Mouse (Mus musculus) heart, postnatal 0 days (tissue): ENCODE measurements around the gene Gm49510. TPM values are rescaled to one million over a fixed set of nuclear protein-coding genes. Genes with fewer than 3 reads are reported as not detected.
A peak's percentile ranks its signal among the peaks of the same experiment; 100 is the strongest.

Experiments
- ATAC-seq: fragments of 200-750 bp; cut with Nextera tagmentation; 2 replicates; pipeline ENCODE4 v1.8.0; 2017; ENCODE audit warnings: low read depth, moderate number of reproducible peaks, moderate library complexity; ENCODE audit not compliant: insufficient read depth
- DNase-seq: peaks from one replicate; pipeline ENCODE4 v3.0.0-alpha.2; 2016; ENCODE audit warnings: low spot score
- H3K27ac ChIP-seq: fragments of 300-500 bp; sonication (generic); 2 replicates; pipeline ENCODE4 v1.5.1; 2014; ENCODE audit warnings: low read depth, mild to moderate bottlenecking
- H3K27me3 ChIP-seq: fragments of 300-500 bp; sonication (generic); 2 replicates; pipeline ENCODE4 v1.6.1; 2014; ENCODE audit warnings: low read length, mixed read lengths; ENCODE audit not compliant: control insufficient read depth, insufficient read depth
- H3K36me3 ChIP-seq: fragments of 300-500 bp; sonication (generic); replicated peaks from 2 replicates; pipeline ENCODE4 v1.6.1; 2014; ENCODE audit warnings: low read length, mixed read lengths; ENCODE audit not compliant: control insufficient read depth, insufficient read depth
- H3K4me1 ChIP-seq: fragments of 300-500 bp; sonication (generic); 2 replicates; pipeline ENCODE4 v1.6.1; 2014; ENCODE audit warnings: antibody characterized with exemption; ENCODE audit not compliant: control insufficient read depth, insufficient read depth
- H3K4me2 ChIP-seq: fragments of 300-500 bp; sonication (generic); 2 replicates; pipeline ENCODE4 v1.6.1; 2014; ENCODE audit warnings: low read depth, mild to moderate bottlenecking, low read length, moderate library complexity
- H3K4me3 ChIP-seq: fragments of 300-500 bp; sonication (generic); 2 replicates; pipeline ENCODE4 v1.5.1; 2014; ENCODE audit warnings: low read depth, low read length
- H3K9ac ChIP-seq: fragments of 300-500 bp; sonication (generic); replicated peaks from 2 replicates; pipeline ENCODE4 v1.6.1; 2014; ENCODE audit warnings: low read depth, low read length, mixed read lengths
- H3K9me3 ChIP-seq: fragments of 300-500 bp; sonication (generic); replicated peaks from 2 replicates; pipeline ENCODE4 v1.6.1; 2016; ENCODE audit warnings: low read length; ENCODE audit not compliant: control insufficient read depth
- CTCF ChIP-seq: IDR thresholded peaks from 2 replicates; pipeline ENCODE4 v1.5.1; 2016; ENCODE audit warnings: antibody characterized with exemption, control low read depth, low read depth
- EP300 ChIP-seq: IDR thresholded peaks from 2 replicates; pipeline ENCODE4 v1.6.1; 2016; ENCODE audit warnings: antibody characterized with exemption, low read depth
- WGBS: fragments of 180-500 bp; shearing (Covaris S2); extraction: QIAGEN DNeasy Blood & Tissue Kit; methylation state at CpG from one replicate; pipeline ENCODE4 v1.1.7; 2014; 5-methylcytosine and 5-hydroxymethylcytosine counted together
- polyA plus RNA-seq: library from polyadenylated mRNA; unstranded; fragments of >200 nt; fragmentation: Nextera tagmentation; extraction: Ambion mirVana; gene quantifications from 2 replicates; pipeline ENCODE4 v1.2.1, GENCODE M21; 2015
- total RNA-seq: library from RNA; depleted of rRNA; stranded (reverse); fragments of >200 nt; gene quantifications from 2 replicates; pipeline ENCODE4 v1.2.3, GENCODE M21; 2014; ENCODE audit warnings: low replicate concordance

Gene Gm49510
- total and polyA plus RNA-seq, 2 experiments from 2014 or later = 0.18 TPM; not detected in 1

GRCm38 (mm10) chr15:78868398-78868797, 31.1 kb upstream of the Gm49510 start:
- Histone ChIP-seq H3K36me3 (no peaks in the 10 kb centered on the region), H3K27ac (peak overlapping the region; percentile 73), H3K4me2 (no peak overlapping the region), H3K9ac (no peak overlapping the region), H3K4me3 (no peak overlapping the region), H3K27me3 (no peaks in the 10 kb centered on the region), H3K4me1 (peaks cover 4% of the 10 kb centered on the region; the same call in 1 of the 2 replicates), H3K9me3 (no peaks in the 10 kb centered on the region)
- WGBS = 33% methylated on average over 9 of the region's 9 CpGs
- peak; percentile 62 for DNase-seq
- peak; percentile 75; the same call in 1 of the 2 replicates for ATAC-seq
- TF ChIP-seq CTCF (no peak), EP300 (no peak)

- Histone ChIP-seq H3K4me1 (0 out of 2 replicates have a peak, but pooled peaks cover 3% of the 10 kb centered on the region), H3K36me3 (no peaks in the 10 kb centered on the region), H3K27me3 (no peaks in the 10 kb centered on the region), H3K4me3 (no peak overlapping the region), H3K4me2 (no peak overlapping the region), H3K27ac (peak overlapping the region; percentile 73), H3K9me3 (no peaks in the 10 kb centered on the region), H3K9ac (no peak overlapping the region)
- TF ChIP-seq CTCF = no peak
- TF ChIP-seq EP300 = no peak
- no peak for ATAC-seq
- WGBS = 57% methylated on average over 7 of the region's 7 CpGs
- DNase-seq = no peak
Observed at GRCm38 (mm10) chr15:78868826-78869233, 30.6 kb upstream of the Gm49510 start.

GRCm38 (mm10) chr15:78869775-78870174, 29.7 kb upstream of the Gm49510 start:
- DNase-seq = no peak

GRCm38 (mm10) chr15:78872021-78872608, 27.4 kb upstream of the Gm49510 start:
- H3K4me3 ChIP-seq = no peak overlapping the region
- no peaks in the 10 kb centered on the region for H3K4me1 ChIP-seq
- no peaks in the 10 kb centered on the region for H3K27me3 ChIP-seq
- H3K27ac ChIP-seq = no peak overlapping the region
- H3K9ac ChIP-seq = no peak overlapping the region
- TF ChIP-seq EP300 (no peak), CTCF (peak; percentile 13; the same call in 1 of the 2 replicates)
- no peak for DNase-seq
- 52% methylated on average over 5 of the region's 5 CpGs for WGBS
- H3K36me3 ChIP-seq = no peaks in the 10 kb centered on the region
- no peaks in the 10 kb centered on the region for H3K9me3 ChIP-seq
- H3K4me2 ChIP-seq = no peak overlapping the region
- no peak for ATAC-seq

More at GRCm38 (mm10) chr15:78869775-78870174, 29.7 kb upstream of the Gm49510 start:
- TF ChIP-seq CTCF (peak; percentile 67), EP300 (no peak)
- ATAC-seq = no peak
- Histone ChIP-seq H3K9ac (no peak overlapping the region), H3K27ac (no peak overlapping the region), H3K36me3 (no peaks in the 10 kb centered on the region), H3K4me2 (no peak overlapping the region), H3K4me3 (no peak overlapping the region), H3K4me1 (no peaks in the 10 kb centered on the region), H3K9me3 (no peaks in the 10 kb centered on the region), H3K27me3 (no peaks in the 10 kb centered on the region)
- WGBS = 20% methylated on average over 6 of the region's 6 CpGs

GRCm38 (mm10) chr15:78873803-78874435, 25.5 kb upstream of the Gm49510 start:
- Histone ChIP-seq H3K4me1 (peaks cover 6% of the 10 kb centered on the region; the same call in 1 of the 2 replicates), H3K9ac (0 out of 2 replicates have a peak overlapping the region, but pooled peaks have one; percentile 1), H3K4me2 (no peak overlapping the region), H3K9me3 (no peaks in the 10 kb centered on the region), H3K36me3 (no peaks in the 10 kb centered on the region), H3K27ac (no peak overlapping the region), H3K27me3 (no peaks in the 10 kb centered on the region), H3K4me3 (no peak overlapping the region)
- WGBS = 36% methylated on average over 13 of the region's 13 CpGs
- TF ChIP-seq CTCF (peak; percentile 9; the same call in 1 of the 2 replicates), EP300 (no peak)
- DNase-seq (no peak), ATAC-seq (no peak)
